Mouse (Mus musculus): ENCODE results near the gene Gphb5. TPM values are rescaled to one million over a fixed set of nuclear protein-coding genes. Genes with fewer than 3 reads are reported as not detected.

Gphb5 gene
- polyA plus RNA-seq, 1 experiment = not detected

- TF ChIP-seq CTCF (IDR thresholded peaks at IDR 0.05; ENCODE audit: control insufficient read depth, insufficient read depth, low read length) (no peak), POLR2A (IDR thresholded peaks at IDR 0.05; ENCODE audit: borderline replicate concordance, control insufficient read depth, low read depth, low read length) (no peak)
- WGBS = 84% methylated on average over 9 of the region's 9 CpGs
- Histone ChIP-seq H3K4me3 (replicated peaks; ENCODE audit: control insufficient read depth, low read depth, low read length) (no peak overlapping the region), H3K4me1 (ENCODE audit: control insufficient read depth, insufficient read depth, low read length) (no peaks in the 10 kb centered on the region), H3K27ac (ENCODE audit: control insufficient read depth, insufficient read depth, low read depth, low read length, poor library complexity) (no peak overlapping the region)
Measured at GRCm38 (mm10) chr12:75388521-75388920, 28.1 kb downstream of the Gphb5 start.

GRCm38 (mm10) chr12:75387846-75388245 is 28.7 kb downstream of the Gphb5 start:
- TF ChIP-seq POLR2A (IDR thresholded peaks at IDR 0.05; ENCODE audit: borderline replicate concordance, control insufficient read depth, low read depth, low read length) = no peak
- no peak for TF ChIP-seq CTCF (IDR thresholded peaks at IDR 0.05; ENCODE audit: control insufficient read depth, insufficient read depth, low read length)
- WGBS = 81% methylated on average over 15 of the region's 15 CpGs

GRCm38 (mm10) chr12:75387156-75387555 is 29.4 kb downstream of the Gphb5 start:
- WGBS = 70% methylated on average over 8 of the region's 8 CpGs
- TF ChIP-seq POLR2A (IDR thresholded peaks at IDR 0.05; ENCODE audit: borderline replicate concordance, control insufficient read depth, low read depth, low read length) = no peak
- no peaks in the 10 kb centered on the region for H3K4me1 ChIP-seq (ENCODE audit: control insufficient read depth, insufficient read depth, low read length)

More at GRCm38 (mm10) chr12:75387846-75388245, 28.7 kb downstream of the Gphb5 start:
- no peak overlapping the region for H3K27ac ChIP-seq (ENCODE audit: control insufficient read depth, insufficient read depth, low read depth, low read length, poor library complexity)
- no peaks in the 10 kb centered on the region for H3K4me1 ChIP-seq (ENCODE audit: control insufficient read depth, insufficient read depth, low read length)
- H3K4me3 ChIP-seq (replicated peaks; ENCODE audit: control insufficient read depth, low read depth, low read length) = no peak overlapping the region

GRCm38 (mm10) chr12:75386731-75387130 is 29.9 kb downstream of the Gphb5 start:
- 79% methylated on average over 9 of the region's 9 CpGs for WGBS
- no peak for TF ChIP-seq POLR2A (IDR thresholded peaks at IDR 0.05; ENCODE audit: borderline replicate concordance, control insufficient read depth, low read depth, low read length)
- TF ChIP-seq CTCF (IDR thresholded peaks at IDR 0.05; ENCODE audit: control insufficient read depth, insufficient read depth, low read length) = no peak
- H3K4me1 ChIP-seq (ENCODE audit: control insufficient read depth, insufficient read depth, low read length) = no peaks in the 10 kb centered on the region
- no peak overlapping the region for H3K4me3 ChIP-seq (replicated peaks; ENCODE audit: control insufficient read depth, low read depth, low read length)
- no peak overlapping the region for H3K27ac ChIP-seq (ENCODE audit: control insufficient read depth, insufficient read depth, low read depth, low read length, poor library complexity)

More at GRCm38 (mm10) chr12:75387156-75387555, 29.4 kb downstream of the Gphb5 start:
- Histone ChIP-seq H3K27ac (ENCODE audit: control insufficient read depth, insufficient read depth, low read depth, low read length, poor library complexity) (no peak overlapping the region), H3K4me3 (replicated peaks; ENCODE audit: control insufficient read depth, low read depth, low read length) (no peak overlapping the region)

- H3K27ac ChIP-seq (ENCODE audit: control insufficient read depth, insufficient read depth, low read depth, low read length, poor library complexity) = no peak overlapping the region
- TF ChIP-seq CTCF (IDR thresholded peaks at IDR 0.05; ENCODE audit: control insufficient read depth, insufficient read depth, low read length) (no peak), POLR2A (IDR thresholded peaks at IDR 0.05; ENCODE audit: borderline replicate concordance, control insufficient read depth, low read depth, low read length) (no peak)
- WGBS = 81% methylated on average over 6 of the region's 6 CpGs
- no peak overlapping the region for H3K4me3 ChIP-seq (replicated peaks; ENCODE audit: control insufficient read depth, low read depth, low read length)
- H3K4me1 ChIP-seq (ENCODE audit: control insufficient read depth, insufficient read depth, low read length) = no peaks in the 10 kb centered on the region
Measured at GRCm38 (mm10) chr12:75376126-75376525, 40.5 kb downstream of the Gphb5 start.

GRCm38 (mm10) chr12:75375060-75375459 is 41.5 kb downstream of the Gphb5 start:
- no peaks in the 10 kb centered on the region for H3K4me1 ChIP-seq (ENCODE audit: control insufficient read depth, insufficient read depth, low read length)
- 85% methylated on average over 12 of the region's 12 CpGs for whole genome bisulfite sequencing
- no peak for TF ChIP-seq POLR2A (IDR thresholded peaks at IDR 0.05; ENCODE audit: borderline replicate concordance, control insufficient read depth, low read depth, low read length)
- no peak for TF ChIP-seq CTCF (IDR thresholded peaks at IDR 0.05; ENCODE audit: control insufficient read depth, insufficient read depth, low read length)
- H3K27ac ChIP-seq (ENCODE audit: control insufficient read depth, insufficient read depth, low read depth, low read length, poor library complexity) = no peak overlapping the region
- no peak overlapping the region for H3K4me3 ChIP-seq (replicated peaks; ENCODE audit: control insufficient read depth, low read depth, low read length)

GRCm38 (mm10) chr12:75374437-75374836 is 42.1 kb downstream of the Gphb5 start:
- TF ChIP-seq POLR2A (IDR thresholded peaks at IDR 0.05; ENCODE audit: borderline replicate concordance, control insufficient read depth, low read depth, low read length) = no peak
- H3K4me1 ChIP-seq (ENCODE audit: control insufficient read depth, insufficient read depth, low read length) = no peaks in the 10 kb centered on the region
- H3K27ac ChIP-seq (ENCODE audit: control insufficient read depth, insufficient read depth, low read depth, low read length, poor library complexity) = no peak overlapping the region
- WGBS = 90% methylated on average over 10 of the region's 10 CpGs
- no peak overlapping the region for H3K4me3 ChIP-seq (replicated peaks; ENCODE audit: control insufficient read depth, low read depth, low read length)

- H3K4me3 ChIP-seq (replicated peaks; ENCODE audit: control insufficient read depth, low read depth, low read length) = no peak overlapping the region
- TF ChIP-seq CTCF (IDR thresholded peaks at IDR 0.05; ENCODE audit: control insufficient read depth, insufficient read depth, low read length) (no peak), POLR2A (IDR thresholded peaks at IDR 0.05; ENCODE audit: borderline replicate concordance, control insufficient read depth, low read depth, low read length) (no peak)
- 57% methylated on average over 2 of the region's 2 CpGs for WGBS
- no peaks in the 10 kb centered on the region for H3K4me1 ChIP-seq (ENCODE audit: control insufficient read depth, insufficient read depth, low read length)
- no peak overlapping the region for H3K27ac ChIP-seq (ENCODE audit: control insufficient read depth, insufficient read depth, low read depth, low read length, poor library complexity)
Measured at GRCm38 (mm10) chr12:75369418-75369851, 47.1 kb downstream of the Gphb5 start.

GRCm38 (mm10) chr12:75368527-75368926 is 48.1 kb downstream of the Gphb5 start:
- no peak overlapping the region for H3K4me3 ChIP-seq (replicated peaks; ENCODE audit: control insufficient read depth, low read depth, low read length)
- no peaks in the 10 kb centered on the region for H3K4me1 ChIP-seq (ENCODE audit: control insufficient read depth, insufficient read depth, low read length)
- no peak for TF ChIP-seq POLR2A (IDR thresholded peaks at IDR 0.05; ENCODE audit: borderline replicate concordance, control insufficient read depth, low read depth, low read length)
- no peak for TF ChIP-seq CTCF (IDR thresholded peaks at IDR 0.05; ENCODE audit: control insufficient read depth, insufficient read depth, low read length)
- WGBS = 86% methylated on average over 5 of the region's 5 CpGs
- no peak overlapping the region for H3K27ac ChIP-seq (ENCODE audit: control insufficient read depth, insufficient read depth, low read depth, low read length, poor library complexity)

Measured in bone marrow, adult 2 months (tissue).